Mouse (Mus musculus) spleen, postnatal 10 days (tissue): ENCODE results near the gene Crygf.
"Not testable (repeated sequence)": the region's sequence is repeated elsewhere in the genome, so short reads cannot be mapped to it uniquely, and the experiment has no call there.

ENCODE experiments used
- DNase-seq, 2 experiments: peaks; one replicate each; pipeline ENCODE4 v3.0.0; 2021 to 2022; ENCODE audit warnings: low spot score in 2 of 2

Crygf gene

GRCm38 (mm10) chr1:65926294-65926693 lies at the start of gene Crygf:
TSS of gene Crygf (plus strand) at chr1:65926520.
- DNase-seq = no peak

GRCm38 (mm10) chr1:65925361-65926210 lies 734 bp upstream of the Crygf start:
- DNase-seq = no peak

- DNase-seq = not testable (repeated sequence)
Observed at GRCm38 (mm10) chr1:65926696-65927095, 376 bp downstream of the Crygf start.

GRCm38 (mm10) chr1:65930055-65930454 lies 3.7 kb downstream of the Crygf start:
- DNase-seq = no peak

- no peak for DNase-seq
Observed at GRCm38 (mm10) chr1:65932091-65932812, 5.9 kb downstream of the Crygf start.
